Mouse (Mus musculus): ENCODE measurements around the gene Gm4952.

Gene Gm4952

DNA sequence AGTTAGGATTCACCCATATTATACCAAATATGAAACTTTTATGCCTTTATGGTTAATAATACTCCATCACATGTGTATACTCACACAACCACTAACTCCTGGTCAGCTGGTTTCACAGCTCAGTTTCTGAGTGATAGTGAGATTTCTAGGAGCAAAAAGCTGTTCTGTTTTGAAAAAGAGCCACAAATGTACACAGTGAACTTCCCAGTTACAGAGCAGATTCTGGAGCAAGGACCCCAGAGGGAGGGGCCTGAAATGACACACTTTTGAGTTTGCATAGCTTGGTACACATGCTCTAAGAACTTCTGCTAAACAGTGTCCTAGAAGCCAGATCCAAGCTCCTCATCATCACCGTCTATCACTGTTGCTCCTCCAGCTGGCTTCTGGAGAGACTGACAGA is at the start of gene Gm4952:
TSS of gene Gm4952 (plus strand) at position 301 of the 400 bp plus-strand sequence.
- DNase-seq (ENCODE audit: low read depth, low spot score), result no peak

GRCm38 (mm10) chr19:12550005-12550942 is 49.5 kb upstream of the Gm4952 start:
- DNase-seq (ENCODE audit: low read depth, low spot score), result no peak

GRCm38 (mm10) chr19:12556293-12556692 is 43.5 kb upstream of the Gm4952 start:
- DNase-seq (ENCODE audit: low read depth, low spot score), result no peak

GRCm38 (mm10) chr19:12558219-12558618 is 41.6 kb upstream of the Gm4952 start:
- DNase-seq (ENCODE audit: low read depth, low spot score), result no peak

DNA sequence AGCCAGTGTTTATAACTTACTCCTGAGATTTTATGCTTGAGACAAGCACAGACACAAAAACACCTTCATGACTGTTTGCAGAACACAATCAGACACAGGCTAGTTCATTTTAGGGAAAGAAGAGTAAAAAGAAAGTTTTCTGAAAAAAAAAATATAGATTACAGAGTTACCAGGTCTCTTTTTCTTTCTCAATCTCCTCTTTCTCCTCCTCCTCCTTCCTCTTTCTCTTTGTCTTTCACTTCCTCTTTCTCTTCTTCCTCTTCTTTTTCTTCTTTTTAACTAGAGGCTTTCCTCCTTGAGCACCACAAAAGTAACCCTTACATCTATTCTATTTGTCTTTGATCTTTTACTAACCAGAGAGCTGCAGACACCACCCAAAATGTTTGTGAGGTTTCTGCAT is 35.6 kb upstream of the Gm4952 start:
- DNase-seq (ENCODE audit: low read depth, low spot score), result no peak

DNA sequence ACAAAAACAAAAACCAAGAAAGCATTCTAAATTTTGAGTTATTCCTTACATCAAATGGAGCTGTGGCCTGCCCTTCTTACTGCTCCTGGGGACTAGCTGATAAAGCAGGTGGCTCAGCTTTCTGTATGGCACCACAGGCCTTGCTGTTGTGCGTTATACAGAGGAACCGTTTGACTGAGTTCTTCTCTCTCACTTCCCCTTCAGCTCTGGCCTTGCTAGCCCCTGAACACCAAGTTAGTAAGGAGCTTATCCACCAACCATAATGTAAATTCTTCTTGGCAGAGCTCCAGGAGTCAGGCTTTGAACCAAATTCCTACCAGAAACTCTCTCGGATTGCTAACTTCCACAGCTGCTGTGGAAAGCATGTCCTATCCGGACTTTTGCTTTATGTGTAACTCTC is 32.8 kb upstream of the Gm4952 start:
- peak; percentile 15 for DNase-seq (ENCODE audit: low read depth, low spot score)

DNA sequence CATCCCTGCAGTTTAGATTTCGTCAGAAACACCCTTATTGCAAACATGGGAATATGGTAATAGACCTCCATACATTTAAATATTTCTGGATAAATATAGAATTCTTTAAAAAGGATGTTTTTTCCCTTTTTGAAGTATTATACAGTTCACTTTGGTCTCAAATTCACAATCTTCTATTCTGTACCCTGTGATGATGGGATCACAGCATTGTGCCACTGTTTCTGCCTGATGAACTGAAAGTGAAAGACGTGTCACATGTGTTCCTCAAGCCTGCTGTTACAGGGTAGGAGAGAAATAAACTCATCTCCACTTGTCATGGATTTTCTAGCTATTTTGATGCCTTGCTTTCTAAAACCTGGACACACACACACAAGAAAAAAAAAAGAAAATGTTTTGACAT is 28.9 kb upstream of the Gm4952 start:
- no peak for DNase-seq (ENCODE audit: low read depth, low spot score)

GRCm38 (mm10) chr19:12571687-12572086 is 28.1 kb upstream of the Gm4952 start:
- DNase-seq (ENCODE audit: low read depth, low spot score), result no peak

DNA sequence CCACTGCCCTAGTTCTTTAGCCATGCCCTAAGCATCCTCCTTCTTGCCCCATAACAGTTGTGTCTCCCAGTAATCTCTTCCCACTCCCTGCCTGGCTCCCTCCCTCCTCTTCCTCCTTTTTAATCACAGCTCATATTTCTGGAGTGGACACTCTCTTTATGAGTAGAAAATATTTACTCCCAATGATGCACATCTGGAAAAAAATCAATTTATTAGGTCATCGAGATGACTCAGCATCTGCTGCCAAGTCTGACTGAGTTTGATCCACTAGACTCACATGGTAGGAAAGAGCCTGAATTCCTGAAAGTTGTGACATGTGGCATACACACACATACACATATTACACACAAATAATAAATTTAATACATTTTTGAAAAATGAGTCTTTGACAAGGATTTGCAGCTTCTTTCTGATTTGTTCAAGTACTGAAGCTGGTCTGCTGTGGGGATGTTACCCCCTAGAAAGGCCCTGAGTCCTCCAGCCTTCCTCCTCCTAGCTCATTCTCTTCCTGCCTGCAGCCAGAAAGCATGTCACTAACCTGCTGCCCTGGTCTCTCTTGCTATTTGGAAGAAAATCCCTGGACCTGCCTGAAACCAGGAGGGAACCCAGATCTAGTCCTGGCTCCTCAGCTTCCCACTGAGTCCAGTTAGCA is 27.0 kb upstream of the Gm4952 start:
- DNase-seq (ENCODE audit: low read depth, low spot score), result peak; percentile 55

DNA sequence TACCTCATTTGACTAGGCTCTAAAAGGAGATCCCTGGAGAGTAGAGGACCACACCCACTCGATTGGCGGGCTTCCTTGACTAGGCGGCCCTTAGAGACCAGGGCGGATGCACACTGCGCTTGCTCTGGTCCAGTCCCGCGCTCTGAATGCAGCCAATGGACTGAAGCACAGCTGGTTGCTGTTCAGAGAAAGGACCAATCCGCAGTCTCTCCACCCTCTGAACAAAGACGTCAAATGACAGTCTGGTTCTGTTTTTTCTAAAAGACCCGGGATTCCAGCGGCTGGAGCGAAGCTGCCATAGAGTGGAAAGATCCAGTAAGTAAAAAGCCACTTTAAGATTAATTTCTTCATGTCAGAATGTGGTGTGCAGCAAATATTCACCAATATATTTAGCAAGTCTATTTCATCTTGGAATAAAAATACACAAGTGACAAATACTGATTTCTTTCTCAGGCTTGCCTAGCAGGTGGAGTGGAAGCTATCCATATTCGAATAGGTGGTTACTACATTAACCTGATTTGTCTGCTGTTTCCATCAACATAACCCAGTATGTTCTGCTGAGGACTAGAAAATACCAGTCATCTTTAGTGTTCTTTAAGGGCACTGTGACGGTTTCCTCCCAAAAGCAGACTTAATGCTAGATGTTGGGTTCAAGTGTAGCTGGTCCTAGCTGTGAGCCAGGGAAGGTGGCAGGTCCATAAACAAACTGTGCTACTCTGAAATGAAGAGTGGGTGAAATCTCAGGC is 26.3 kb upstream of the Gm4952 start:
- peak; percentile 93 for DNase-seq (ENCODE audit: low read depth, low spot score)

DNA sequence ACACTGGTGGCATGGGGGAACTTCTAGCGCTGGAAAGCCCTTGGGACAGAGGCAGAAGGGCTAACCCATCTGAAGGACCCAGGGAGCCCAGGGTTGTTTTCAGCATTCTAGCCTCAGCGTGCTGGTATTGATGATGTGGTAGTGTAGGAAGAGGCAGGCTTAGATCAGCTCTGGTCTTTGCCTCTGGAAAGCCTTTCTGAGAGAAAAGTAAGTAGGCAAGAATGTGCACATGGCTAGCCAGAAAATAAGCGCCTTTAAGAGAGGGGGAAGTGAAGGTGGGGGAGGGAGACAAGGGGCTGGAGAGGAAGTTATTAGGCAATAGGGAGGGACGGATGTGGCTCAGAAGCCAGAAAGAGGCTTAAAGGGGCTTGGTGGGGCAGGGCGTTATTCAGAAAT is 25.8 kb upstream of the Gm4952 start:
- DNase-seq (ENCODE audit: low read depth, low spot score), result peak; percentile 60

DNA sequence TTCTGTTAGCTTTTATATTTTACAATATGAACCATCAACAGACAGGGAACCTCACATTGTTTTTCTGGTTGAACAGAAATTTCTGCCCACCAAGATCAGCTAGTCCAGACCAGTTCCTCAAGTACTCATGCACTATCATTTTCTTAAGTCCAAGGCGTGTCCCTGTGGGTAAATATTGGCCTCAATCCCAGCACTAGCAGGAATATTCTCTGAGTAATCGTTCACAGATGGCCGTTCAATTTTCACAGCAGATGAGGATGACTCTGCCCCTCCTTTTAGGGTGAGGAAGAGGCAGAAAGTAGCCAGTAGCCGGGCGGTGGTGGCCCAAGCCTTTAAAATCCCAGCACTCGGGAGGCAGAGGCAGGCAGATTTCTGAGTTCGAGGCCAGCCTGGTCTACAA is 24.7 kb upstream of the Gm4952 start:
- DNase-seq (ENCODE audit: low read depth, low spot score), result peak; percentile 81

GRCm38 (mm10) chr19:12575514-12575913 is 24.3 kb upstream of the Gm4952 start:
- DNase-seq (ENCODE audit: low read depth, low spot score), result no peak

DNA sequence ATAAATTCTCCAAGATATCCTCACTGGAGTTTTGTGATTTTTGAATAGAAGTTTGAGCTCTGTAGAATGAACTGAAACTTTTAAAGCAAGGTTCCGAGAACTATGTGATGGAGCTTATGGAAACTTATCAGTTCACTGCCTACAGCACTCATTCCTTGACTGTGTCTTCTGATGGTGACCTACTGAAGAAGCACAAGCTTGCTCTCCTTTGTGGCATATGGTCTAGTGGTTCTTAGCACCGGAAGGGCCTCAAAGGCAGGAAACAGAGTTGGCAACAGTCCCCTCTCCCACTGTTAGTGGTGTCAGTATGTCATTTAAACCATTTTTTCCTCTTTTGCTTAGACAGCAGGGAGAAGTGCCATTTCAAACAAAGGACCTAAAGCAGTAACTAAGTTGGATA is 23.1 kb upstream of the Gm4952 start:
- no peak for DNase-seq (ENCODE audit: low read depth, low spot score)

DNA sequence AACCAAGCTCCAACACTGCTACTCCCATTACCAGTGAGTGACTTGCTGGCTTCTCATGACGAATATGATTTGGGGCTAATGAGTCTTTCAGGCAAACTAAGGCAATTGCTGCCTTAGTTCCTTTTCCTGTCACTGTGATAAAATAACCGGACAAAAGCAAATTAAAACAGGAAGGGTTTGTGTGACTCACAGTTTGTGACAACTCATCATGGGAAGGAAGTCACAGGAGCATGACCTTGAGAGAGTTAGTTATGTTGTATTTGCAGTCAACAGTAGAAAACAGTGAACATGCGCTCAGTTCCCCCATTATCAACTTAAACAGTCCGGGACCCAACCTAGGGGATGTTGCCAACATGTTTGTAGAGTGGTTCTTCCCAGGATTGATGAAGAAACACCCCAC is 14.5 kb upstream of the Gm4952 start:
- no peak for DNase-seq (ENCODE audit: low read depth, low spot score)

GRCm38 (mm10) chr19:12591908-12592307 is 7.9 kb upstream of the Gm4952 start:
- peak; percentile 65 for DNase-seq (ENCODE audit: low read depth, low spot score)

GRCm38 (mm10) chr19:12595135-12595529 is 4.6 kb upstream of the Gm4952 start:
- DNase-seq (ENCODE audit: low read depth, low spot score), result no peak

GRCm38 (mm10) chr19:12595530-12596289 is 4.1 kb upstream of the Gm4952 start:
- DNase-seq (ENCODE audit: low read depth, low spot score), result peak; percentile 51

- no peak for DNase-seq (ENCODE audit: low read depth, low spot score)
Measured at GRCm38 (mm10) chr19:12596290-12597072, 3.3 kb upstream of the Gm4952 start.

GRCm38 (mm10) chr19:12597073-12597405 is 2.7 kb upstream of the Gm4952 start:
- no peak for DNase-seq (ENCODE audit: low read depth, low spot score)

GRCm38 (mm10) chr19:12598674-12599073 is 1.1 kb upstream of the Gm4952 start:
- DNase-seq (ENCODE audit: low read depth, low spot score), result no peak

Data from skeletal muscle tissue, adult 2 months (tissue).